Mouse (Mus musculus): ENCODE measurements around the gene Galnt18.

Galnt18 gene

GRCm38 (mm10) chr7:111606091-111606490 is 173.7 kb downstream of the Galnt18 start:
- no peaks in the 10 kb centered on the region for H3K36me3 ChIP-seq (ENCODE audit: control insufficient read depth, insufficient read depth, low read length, poor library complexity, severe bottlenecking)
- DNase-seq (ENCODE audit: low read depth, low spot score): no peak
- H3K27me3 ChIP-seq (ENCODE audit: control insufficient read depth, insufficient read depth, low read length, poor library complexity, severe bottlenecking): no peaks in the 10 kb centered on the region

- no peak for DNase-seq (ENCODE audit: low read depth, low spot score)
These were observed 174.1 kb downstream of the Galnt18 start for GRCm38 (mm10) chr7:111605663-111606062.

GRCm38 (mm10) chr7:111604578-111605208 is 175.1 kb downstream of the Galnt18 start:
- no peaks in the 10 kb centered on the region for H3K36me3 ChIP-seq (ENCODE audit: control insufficient read depth, insufficient read depth, low read length, poor library complexity, severe bottlenecking)
- H3K27me3 ChIP-seq (ENCODE audit: control insufficient read depth, insufficient read depth, low read length, poor library complexity, severe bottlenecking): no peaks in the 10 kb centered on the region
- no peak for DNase-seq (ENCODE audit: low read depth, low spot score)

More at GRCm38 (mm10) chr7:111605663-111606062, 174.1 kb downstream of the Galnt18 start:
- Histone ChIP-seq H3K27me3 (ENCODE audit: control insufficient read depth, insufficient read depth, low read length, poor library complexity, severe bottlenecking) (no peaks in the 10 kb centered on the region), H3K36me3 (ENCODE audit: control insufficient read depth, insufficient read depth, low read length, poor library complexity, severe bottlenecking) (no peaks in the 10 kb centered on the region)

GRCm38 (mm10) chr7:111603186-111603585 is 176.6 kb downstream of the Galnt18 start:
- DNase-seq (ENCODE audit: low read depth, low spot score): no peak
- Histone ChIP-seq H3K27me3 (ENCODE audit: control insufficient read depth, insufficient read depth, low read length, poor library complexity, severe bottlenecking) (no peaks in the 10 kb centered on the region), H3K36me3 (ENCODE audit: control insufficient read depth, insufficient read depth, low read length, poor library complexity, severe bottlenecking) (no peaks in the 10 kb centered on the region)

- no peaks in the 10 kb centered on the region for H3K27me3 ChIP-seq (ENCODE audit: control insufficient read depth, insufficient read depth, low read length, poor library complexity, severe bottlenecking)
- H3K36me3 ChIP-seq (ENCODE audit: control insufficient read depth, insufficient read depth, low read length, poor library complexity, severe bottlenecking): no peaks in the 10 kb centered on the region
- no peak for DNase-seq (ENCODE audit: low read depth, low spot score)
These were observed 178.3 kb downstream of the Galnt18 start for GRCm38 (mm10) chr7:111601339-111602067.

GRCm38 (mm10) chr7:111600756-111601155 is 179.0 kb downstream of the Galnt18 start:
- no peaks in the 10 kb centered on the region for H3K27me3 ChIP-seq (ENCODE audit: control insufficient read depth, insufficient read depth, low read length, poor library complexity, severe bottlenecking)
- no peaks in the 10 kb centered on the region for H3K36me3 ChIP-seq (ENCODE audit: control insufficient read depth, insufficient read depth, low read length, poor library complexity, severe bottlenecking)
- no peak for DNase-seq (ENCODE audit: low read depth, low spot score)

- DNase-seq (ENCODE audit: low read depth, low spot score): no peak
- no peaks in the 10 kb centered on the region for H3K27me3 ChIP-seq (ENCODE audit: control insufficient read depth, insufficient read depth, low read length, poor library complexity, severe bottlenecking)
These were observed 186.1 kb downstream of the Galnt18 start for GRCm38 (mm10) chr7:111593680-111594079.

GRCm38 (mm10) chr7:111589506-111590125 is 190.2 kb downstream of the Galnt18 start:
- DNase-seq (ENCODE audit: low read depth, low spot score): no peak
- H3K27me3 ChIP-seq (ENCODE audit: control insufficient read depth, insufficient read depth, low read length, poor library complexity, severe bottlenecking): no peaks in the 10 kb centered on the region
- H3K36me3 ChIP-seq (ENCODE audit: control insufficient read depth, insufficient read depth, low read length, poor library complexity, severe bottlenecking): no peaks in the 10 kb centered on the region

More at GRCm38 (mm10) chr7:111593680-111594079, 186.1 kb downstream of the Galnt18 start:
- H3K36me3 ChIP-seq (ENCODE audit: control insufficient read depth, insufficient read depth, low read length, poor library complexity, severe bottlenecking): no peaks in the 10 kb centered on the region

- Histone ChIP-seq H3K27me3 (ENCODE audit: control insufficient read depth, insufficient read depth, low read length, poor library complexity, severe bottlenecking) (no peaks in the 10 kb centered on the region), H3K36me3 (ENCODE audit: control insufficient read depth, insufficient read depth, low read length, poor library complexity, severe bottlenecking) (no peaks in the 10 kb centered on the region)
- no peak for DNase-seq (ENCODE audit: low read depth, low spot score)
These were observed 191.4 kb downstream of the Galnt18 start for GRCm38 (mm10) chr7:111588291-111588781.

- H3K27me3 ChIP-seq (ENCODE audit: control insufficient read depth, insufficient read depth, low read length, poor library complexity, severe bottlenecking): no peaks in the 10 kb centered on the region
- no peaks in the 10 kb centered on the region for H3K36me3 ChIP-seq (ENCODE audit: control insufficient read depth, insufficient read depth, low read length, poor library complexity, severe bottlenecking)
- no peak for DNase-seq (ENCODE audit: low read depth, low spot score)
These were observed 199.2 kb downstream of the Galnt18 start for GRCm38 (mm10) chr7:111580547-111580946.

GRCm38 (mm10) chr7:111575096-111575495 is 204.7 kb downstream of the Galnt18 start:
- no peaks in the 10 kb centered on the region for H3K36me3 ChIP-seq (ENCODE audit: control insufficient read depth, insufficient read depth, low read length, poor library complexity, severe bottlenecking)
- no peaks in the 10 kb centered on the region for H3K27me3 ChIP-seq (ENCODE audit: control insufficient read depth, insufficient read depth, low read length, poor library complexity, severe bottlenecking)

GRCm38 (mm10) chr7:111572336-111572735 is 207.4 kb downstream of the Galnt18 start:
- no peak for DNase-seq (ENCODE audit: low read depth, low spot score)
- Histone ChIP-seq H3K27me3 (ENCODE audit: control insufficient read depth, insufficient read depth, low read length, poor library complexity, severe bottlenecking) (no peaks in the 10 kb centered on the region), H3K36me3 (ENCODE audit: control insufficient read depth, insufficient read depth, low read length, poor library complexity, severe bottlenecking) (no peaks in the 10 kb centered on the region)

More at GRCm38 (mm10) chr7:111575096-111575495, 204.7 kb downstream of the Galnt18 start:
- DNase-seq (ENCODE audit: low read depth, low spot score): no peak

- DNase-seq (ENCODE audit: low read depth, low spot score): no peak
- Histone ChIP-seq H3K36me3 (ENCODE audit: control insufficient read depth, insufficient read depth, low read length, poor library complexity, severe bottlenecking) (no peaks in the 10 kb centered on the region), H3K27me3 (ENCODE audit: control insufficient read depth, insufficient read depth, low read length, poor library complexity, severe bottlenecking) (no peaks in the 10 kb centered on the region)
These were observed 212.9 kb downstream of the Galnt18 start for GRCm38 (mm10) chr7:111566838-111567237.

GRCm38 (mm10) chr7:111563316-111564110 is 216.3 kb downstream of the Galnt18 start:
- no peak for DNase-seq (ENCODE audit: low read depth, low spot score)
- Histone ChIP-seq H3K27me3 (ENCODE audit: control insufficient read depth, insufficient read depth, low read length, poor library complexity, severe bottlenecking) (no peaks in the 10 kb centered on the region), H3K36me3 (ENCODE audit: control insufficient read depth, insufficient read depth, low read length, poor library complexity, severe bottlenecking) (no peaks in the 10 kb centered on the region)

Data from splenic B cell, adult 2 months (primary cell).